Mouse (Mus musculus) bone marrow, adult 2 months (tissue): ENCODE results near the gene Selenom. TPM values are rescaled to one million over a fixed set of nuclear protein-coding genes. Genes with fewer than 3 reads are reported as not detected.

Source experiments
- H3K27ac ChIP-seq: fragments of 200-500 bp; 2 replicates; pipeline ENCODE4 v1.5.1; 2012; ENCODE audit warnings: low read depth, mild to moderate bottlenecking, control low read depth, inconsistent platforms, low read length; ENCODE audit not compliant: control insufficient read depth, poor library complexity, insufficient read depth
- H3K4me1 ChIP-seq: fragments of 200-500 bp; 2 replicates; pipeline ENCODE4 v1.6.1; 2011; ENCODE audit warnings: low read length; ENCODE audit not compliant: control insufficient read depth, insufficient read depth
- H3K4me3 ChIP-seq: fragments of 200-500 bp; replicated peaks from 2 replicates; pipeline ENCODE3; 2011; ENCODE audit warnings: mild to moderate bottlenecking, low read depth, low read length, control low read depth; ENCODE audit not compliant: control insufficient read depth
- CTCF ChIP-seq: fragments of 200-500 bp; IDR thresholded peaks from 2 replicates; pipeline ENCODE4 v1.5.1; 2011; ENCODE audit warnings: low read length, control low read depth; ENCODE audit not compliant: control insufficient read depth, insufficient read depth
- POLR2A ChIP-seq: fragments of 200-500 bp; IDR thresholded peaks from 2 replicates; pipeline ENCODE4 v1.6.1; 2011; ENCODE audit warnings: low read depth, mild to moderate bottlenecking, control low read depth, low read length, borderline replicate concordance; ENCODE audit not compliant: control insufficient read depth
- WGBS: fragments of 180-500 bp; shearing (Covaris S2); methylation state at CpG from one replicate; pipeline ENCODE4 v1.1.7; 2018; 5-methylcytosine and 5-hydroxymethylcytosine counted together
- polyA plus RNA-seq: library from polyadenylated mRNA; stranded (reverse); fragments of >200 nt; gene quantifications from 2 replicates; pipeline ENCODE4 v1.2.4, GENCODE M21; 2011; ENCODE audit warnings: low replicate concordance; ENCODE audit not compliant: missing spikeins, insufficient read depth, insufficient read length

Gene Selenom
- polyA plus RNA-seq, 1 experiment = 23.9 TPM

DNA sequence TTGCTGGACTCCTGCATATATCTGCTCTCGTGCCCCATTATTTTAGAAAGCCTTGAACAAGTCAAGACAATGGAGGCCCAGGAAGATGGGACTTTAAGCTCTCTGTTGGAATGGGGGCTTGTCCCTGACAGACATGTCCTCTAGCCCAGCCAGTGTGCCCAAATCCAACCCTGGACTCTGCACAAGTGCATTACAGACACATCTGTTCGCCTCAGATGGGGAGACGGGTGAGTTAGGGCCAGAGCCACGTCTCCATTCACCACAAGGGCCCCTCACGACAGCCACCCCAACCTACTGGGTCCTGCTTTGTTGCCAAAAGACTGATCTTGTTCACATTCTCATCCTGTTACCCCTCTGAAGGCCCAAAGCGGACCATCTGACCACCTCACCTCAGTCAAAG is 13.7 kb downstream of the Selenom start:
- TF ChIP-seq POLR2A (no peak), CTCF (no peak)
- 84% methylated on average over 6 of the region's 6 CpGs for WGBS
- H3K4me3 ChIP-seq = no peak overlapping the region

DNA sequence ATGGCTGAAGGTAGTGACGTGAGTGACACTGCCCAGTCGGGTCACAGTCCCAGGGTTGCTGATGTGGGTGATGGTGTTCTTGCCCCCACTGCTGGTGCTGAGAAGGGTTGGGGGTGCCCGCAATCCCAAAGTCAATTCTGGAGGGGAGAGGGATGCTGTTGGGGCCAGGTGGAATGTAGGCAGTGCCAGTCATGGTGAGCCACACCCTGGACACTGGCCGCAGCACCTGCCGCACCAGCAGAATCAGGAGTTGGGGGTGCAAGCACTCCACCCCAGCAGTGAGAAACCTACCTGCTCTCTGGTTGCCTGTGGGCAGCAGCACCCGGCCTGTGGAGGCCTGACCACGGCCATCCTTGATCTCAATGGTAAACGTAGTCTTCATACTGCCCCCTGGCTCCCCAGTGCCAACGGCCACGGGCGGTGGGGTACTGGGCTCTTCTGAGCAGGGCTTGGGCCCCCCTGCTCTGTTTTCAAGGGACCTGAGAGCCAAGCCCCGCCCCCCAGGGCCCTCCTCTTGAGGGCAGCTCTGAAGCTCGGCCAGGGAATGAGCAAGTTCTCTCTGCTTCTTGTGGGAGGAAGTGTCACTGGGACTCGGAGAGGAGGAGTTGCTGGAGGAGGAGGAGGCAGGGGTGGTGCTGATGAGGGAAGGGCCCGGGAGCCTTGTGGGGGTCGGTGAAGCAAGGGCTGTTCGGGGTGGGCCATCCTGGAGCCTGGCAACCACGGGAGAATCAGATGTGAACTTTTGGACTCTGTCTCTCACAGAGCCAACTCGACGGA is 15.2 kb downstream of the Selenom start:
- whole genome bisulfite sequencing = 75% methylated on average over 20 of the region's 20 CpGs
- TF ChIP-seq POLR2A (no peak), CTCF (no peak)
- no peaks in the 10 kb centered on the region for H3K4me1 ChIP-seq

More for the DNA sequence above, 13.7 kb downstream of the Selenom start:
- Histone ChIP-seq H3K27ac (no peak overlapping the region), H3K4me1 (no peaks in the 10 kb centered on the region)

DNA sequence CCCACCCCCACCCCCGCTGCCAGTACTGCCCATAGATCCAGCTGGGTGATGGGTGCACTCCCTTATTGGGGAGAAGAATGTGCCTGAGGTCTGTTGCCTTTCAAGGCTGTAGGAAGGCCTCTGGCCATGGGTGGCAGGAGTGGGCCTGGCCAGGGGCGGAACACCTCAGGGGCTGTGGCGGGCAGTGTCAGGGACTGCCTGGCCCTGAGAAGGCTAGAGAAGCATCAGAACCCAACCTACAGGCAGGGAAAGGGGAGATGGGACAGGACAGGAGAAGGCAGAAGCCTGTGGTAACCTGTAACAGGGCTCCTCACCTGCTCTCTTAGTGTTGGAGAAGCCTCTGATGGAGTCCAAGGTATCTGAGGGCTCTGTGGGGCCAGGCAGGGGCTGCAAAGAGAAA is 16.2 kb downstream of the Selenom start:
- TF ChIP-seq POLR2A (no peak), CTCF (no peak)
- Histone ChIP-seq H3K4me1 (peaks cover 2% of the 10 kb centered on the region; the same call in 1 of the 2 replicates), H3K27ac (no peak overlapping the region), H3K4me3 (no peak overlapping the region)
- WGBS = 85% methylated on average over 3 of the region's 3 CpGs

More for the DNA sequence above, 15.2 kb downstream of the Selenom start:
- H3K27ac ChIP-seq = no peak overlapping the region
- no peak overlapping the region for H3K4me3 ChIP-seq

DNA sequence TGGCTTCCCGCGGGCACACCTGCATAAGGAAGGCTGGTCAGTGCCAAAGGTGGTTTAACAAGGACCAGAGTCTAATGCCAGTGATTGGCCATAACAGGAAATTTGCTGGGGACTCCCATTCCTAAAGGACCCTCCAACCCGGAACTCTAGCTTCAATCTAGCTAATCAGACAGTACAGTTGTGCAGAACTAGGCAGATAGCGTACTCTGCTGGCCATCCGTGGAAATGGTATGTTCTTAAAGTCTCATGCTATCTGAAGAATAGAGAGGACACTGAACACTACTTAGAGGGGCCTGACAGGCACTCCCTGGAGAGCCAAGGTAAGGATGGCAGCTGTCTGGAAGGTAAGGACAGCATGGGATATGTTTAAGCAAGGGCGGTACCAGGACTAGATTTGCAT is 17.1 kb downstream of the Selenom start:
- peaks cover 2% of the 10 kb centered on the region; the same call in 1 of the 2 replicates for H3K4me1 ChIP-seq
- no peak overlapping the region for H3K27ac ChIP-seq
- no peak for TF ChIP-seq POLR2A
- no peak for TF ChIP-seq CTCF
- H3K4me3 ChIP-seq = no peak overlapping the region
- 83% methylated on average over 6 of the region's 6 CpGs for WGBS

DNA sequence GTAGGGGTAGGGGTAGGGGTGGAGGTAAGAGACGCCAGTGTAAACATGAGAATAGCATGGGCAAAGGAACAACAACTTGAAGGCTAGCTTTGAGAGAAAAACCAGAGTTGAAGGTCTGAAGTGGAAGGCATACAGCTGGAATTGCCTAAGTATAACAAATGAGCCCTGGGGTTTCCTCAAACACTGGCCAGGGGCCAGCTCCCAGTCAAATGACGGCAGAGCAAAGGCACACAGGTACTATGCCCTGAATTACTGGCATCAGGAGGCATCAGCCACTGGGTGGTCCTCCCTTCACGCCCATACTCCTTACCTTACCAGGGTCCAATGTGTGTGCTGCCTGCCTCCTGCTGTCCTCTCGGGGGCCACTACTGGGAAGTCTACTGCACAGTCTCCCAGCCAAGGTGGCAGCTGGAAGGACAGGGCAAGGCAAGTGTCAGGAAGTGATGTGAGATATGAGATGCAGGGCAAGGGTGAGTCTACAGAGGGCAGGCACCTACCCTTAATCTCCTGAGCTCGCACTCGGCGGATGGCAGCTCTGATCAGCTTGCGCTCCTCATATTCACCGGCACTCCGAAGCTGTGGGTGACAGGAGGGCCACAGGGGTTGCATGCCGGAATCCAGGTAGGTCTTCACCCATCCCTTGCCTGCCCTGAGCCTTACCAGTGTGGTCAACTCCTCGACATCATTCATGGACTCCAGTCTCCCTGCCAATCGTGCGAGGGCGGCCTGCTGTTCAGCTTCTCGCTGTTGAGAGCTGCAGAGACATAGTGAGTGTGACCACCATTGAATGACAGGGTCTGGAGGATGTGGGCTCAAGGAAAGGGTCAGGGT is 17.8 kb downstream of the Selenom start:
- H3K4me1 ChIP-seq = peaks cover 2% of the 10 kb centered on the region; the same call in 1 of the 2 replicates
- WGBS = 88% methylated on average over 16 of the region's 16 CpGs
- TF ChIP-seq POLR2A (no peak; the same call in 1 of the 2 replicates), CTCF (no peak)
- no peak overlapping the region for H3K27ac ChIP-seq
- no peak overlapping the region for H3K4me3 ChIP-seq

DNA sequence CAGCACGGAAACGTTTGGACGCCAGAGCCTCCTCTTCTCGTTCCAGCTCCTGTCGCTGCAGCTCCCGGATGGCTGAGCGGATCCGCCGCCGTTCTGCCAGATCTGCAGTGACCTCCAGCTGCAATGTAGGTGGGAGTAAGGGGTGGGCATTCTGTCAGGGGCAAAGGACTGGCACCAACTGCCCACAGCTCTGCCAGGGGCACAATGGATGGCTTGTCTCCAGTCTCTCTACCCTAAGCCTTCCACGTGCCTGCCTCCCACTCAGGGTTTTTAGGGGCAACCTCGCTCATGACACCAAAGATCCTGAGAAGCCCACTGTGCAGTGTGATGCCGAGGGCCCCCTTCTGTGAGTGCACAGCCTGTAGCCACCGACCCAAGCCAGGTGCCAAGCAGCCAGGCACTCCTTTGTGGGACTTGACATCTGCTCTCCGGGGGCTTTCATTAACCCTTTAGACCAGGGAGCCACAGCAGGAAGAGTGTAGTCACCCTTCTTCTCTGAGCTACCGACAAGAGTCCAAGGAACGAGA is 19.0 kb downstream of the Selenom start:
- WGBS = 89% methylated on average over 17 of the region's 17 CpGs
- TF ChIP-seq CTCF (no peak), POLR2A (no peak)

DNA sequence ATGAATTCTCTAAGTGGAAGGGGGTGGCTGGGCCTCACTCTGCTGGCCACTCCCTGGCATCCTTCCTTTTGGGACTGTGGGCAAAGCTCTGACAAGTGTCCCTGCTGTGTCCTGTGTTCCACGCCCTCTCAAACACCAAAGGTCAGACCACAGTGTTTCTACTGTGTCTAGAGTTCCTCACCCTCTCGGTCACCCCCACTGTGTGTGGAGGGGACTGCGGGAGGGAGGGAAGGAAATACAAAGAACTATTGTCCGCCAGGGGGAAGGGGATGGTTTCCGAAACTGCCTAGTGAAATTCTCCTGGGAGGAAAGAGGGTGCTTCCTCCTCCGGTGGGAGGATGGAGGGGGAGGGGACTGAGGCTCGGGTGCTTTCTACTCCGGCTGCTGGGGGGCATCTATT is 20.5 kb downstream of the Selenom start:
- WGBS = 7% methylated on average over 8 of the region's 8 CpGs
- TF ChIP-seq CTCF (no peak), POLR2A (no peak)
- Histone ChIP-seq H3K27ac (peak overlapping the region; percentile 8), H3K4me1 (peaks cover 2% of the 10 kb centered on the region; the same call in 1 of the 2 replicates), H3K4me3 (peak overlapping the region; percentile 7)

More for the DNA sequence above, 19.0 kb downstream of the Selenom start:
- Histone ChIP-seq H3K4me1 (peaks cover 2% of the 10 kb centered on the region; the same call in 1 of the 2 replicates), H3K27ac (no peak overlapping the region), H3K4me3 (no peak overlapping the region)

DNA sequence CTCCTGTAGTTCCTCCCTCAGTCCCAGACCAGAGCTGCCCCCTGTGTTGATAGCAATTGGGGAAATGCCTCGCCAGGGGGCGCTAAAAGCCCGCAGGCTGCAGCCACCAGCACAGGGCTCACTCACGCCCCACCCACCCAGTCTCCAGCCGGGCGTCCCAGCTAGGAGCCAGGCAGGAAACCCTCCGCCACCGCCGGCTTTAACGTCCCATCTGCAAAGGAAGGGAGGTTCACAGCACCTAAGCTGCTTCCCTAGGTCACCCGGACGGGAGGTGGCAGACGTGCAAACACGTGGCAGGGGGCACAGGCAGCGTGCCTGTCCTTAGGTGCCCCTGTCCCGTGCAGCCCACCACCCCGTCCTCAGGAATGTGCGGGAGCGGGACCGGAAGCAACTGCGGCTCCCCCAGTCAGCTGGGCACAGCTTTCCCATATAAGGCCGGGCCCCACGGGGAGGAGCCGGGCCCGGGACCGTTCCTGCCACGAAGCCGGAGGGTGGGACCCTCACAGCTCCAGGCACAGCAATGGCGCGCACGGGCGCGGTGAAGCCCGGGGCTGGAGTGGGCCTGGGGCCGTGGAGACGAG is 21.0 kb downstream of the Selenom start:
- under 1% methylated on average over 36 of the region's 36 CpGs for WGBS
- peak; percentile 88 for TF ChIP-seq CTCF
- TF ChIP-seq POLR2A = peak; percentile 38; the same call in 1 of the 2 replicates
- Histone ChIP-seq H3K27ac (peak overlapping the region; percentile 74), H3K4me3 (peak overlapping the region; percentile 80), H3K4me1 (peaks cover 2% of the 10 kb centered on the region; the same call in 1 of the 2 replicates)
